Mouse (Mus musculus) thymus, adult 2 months (tissue): ENCODE measurements around the gene Ano1. TPM values are rescaled to one million over a fixed set of nuclear protein-coding genes. Genes with fewer than 3 reads are reported as not detected.

Experiments used
- DNase-seq: peaks from one replicate; pipeline ENCODE4 v3.0.0; 2021
- H3K27ac ChIP-seq: fragments of 200-500 bp; 2 replicates; pipeline ENCODE4 v1.5.1; 2012; ENCODE audit warnings: low read length, control low read depth; ENCODE audit not compliant: control insufficient read depth, insufficient read depth
- H3K27me3 ChIP-seq: fragments of 200-500 bp; 2 replicates; pipeline ENCODE4 v1.6.1; 2012; ENCODE audit warnings: mild to moderate bottlenecking, low read length, moderate library complexity, mixed read lengths; ENCODE audit not compliant: control insufficient read depth, insufficient read depth
- H3K36me3 ChIP-seq: fragments of 200-500 bp; 2 replicates; pipeline ENCODE4 v1.6.1; 2012; ENCODE audit warnings: mild to moderate bottlenecking, low read length, moderate library complexity; ENCODE audit not compliant: control insufficient read depth, insufficient read depth
- H3K4me1 ChIP-seq: fragments of 200-500 bp; replicated peaks from 2 replicates; pipeline ENCODE4 v1.6.1; 2012; ENCODE audit warnings: low read length; ENCODE audit not compliant: control insufficient read depth, insufficient read depth
- H3K4me3 ChIP-seq: fragments of 200-500 bp; 2 replicates; pipeline ENCODE4 v1.5.1; 2012; ENCODE audit warnings: mild to moderate bottlenecking, low read length, control low read depth, moderate library complexity; ENCODE audit not compliant: control insufficient read depth, insufficient read depth
- CTCF ChIP-seq: fragments of 200-500 bp; IDR thresholded peaks from 2 replicates; pipeline ENCODE4 v1.5.1; 2012; ENCODE audit warnings: mild to moderate bottlenecking, control low read depth, low read length, moderate library complexity, borderline replicate concordance; ENCODE audit not compliant: control insufficient read depth, poor library complexity, insufficient read depth; ENCODE audit errors: extremely low read depth
- POLR2A ChIP-seq: fragments of 200-500 bp; IDR thresholded peaks from 2 replicates; pipeline ENCODE4 v1.6.1; 2012; ENCODE audit warnings: mild to moderate bottlenecking, low read length, control low read depth, moderate library complexity; ENCODE audit not compliant: control insufficient read depth, poor library complexity, insufficient read depth; ENCODE audit errors: extremely low read depth
- WGBS: fragments of 180-500 bp; shearing (Covaris S2); methylation state at CpG from one replicate; pipeline ENCODE4 v1.1.7; 2018; 5-methylcytosine and 5-hydroxymethylcytosine counted together
- polyA plus RNA-seq: library from polyadenylated mRNA; depleted of rRNA; stranded (reverse); fragments of >200 nt; gene quantifications from 2 replicates; pipeline ENCODE4 v1.2.3, GENCODE M21; 2012

Ano1 gene
- polyA plus RNA-seq, 1 experiment: 3.7 TPM

- Histone ChIP-seq H3K36me3 (no peaks in the 10 kb centered on the region), H3K4me3 (no peak overlapping the region), H3K27ac (no peak overlapping the region), H3K4me1 (no peaks in the 10 kb centered on the region), H3K27me3 (no peaks in the 10 kb centered on the region)
- 94% methylated on average over 9 of the region's 9 CpGs for WGBS
- no peak for DNase-seq
- TF ChIP-seq CTCF (no peak), POLR2A (no peak)
Observed at GRCm38 (mm10) chr7:144656261-144656967, 95.4 kb downstream of the Ano1 start.

- H3K4me1 ChIP-seq: no peaks in the 10 kb centered on the region
- H3K36me3 ChIP-seq: no peaks in the 10 kb centered on the region
- no peak overlapping the region for H3K27ac ChIP-seq
- no peak for DNase-seq
- no peaks in the 10 kb centered on the region for H3K27me3 ChIP-seq
- 72% methylated on average over 10 of the region's 10 CpGs for WGBS
- no peak overlapping the region for H3K4me3 ChIP-seq
- TF ChIP-seq POLR2A (no peak), CTCF (no peak)
Observed at GRCm38 (mm10) chr7:144653681-144654425, 97.9 kb downstream of the Ano1 start.

DNA sequence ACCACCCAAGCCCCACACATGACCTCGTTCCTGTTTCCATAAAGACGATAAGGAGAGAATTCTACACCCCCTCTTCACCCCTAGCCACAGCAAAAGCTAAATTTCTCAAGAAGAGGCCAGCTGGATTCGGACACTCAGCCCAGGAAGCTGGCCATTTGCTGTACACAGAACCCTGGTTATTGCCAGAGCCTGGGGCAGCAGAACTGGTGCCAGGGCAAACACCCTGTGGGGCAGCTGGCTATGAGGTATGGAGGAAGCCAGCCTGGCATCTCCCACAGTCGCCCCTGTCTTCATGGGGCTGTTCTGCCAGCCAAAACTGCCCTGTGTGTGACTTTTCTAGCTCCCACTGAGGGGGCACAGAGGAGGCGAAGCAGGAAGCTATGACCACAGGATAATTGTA, 104.2 kb downstream of the Ano1 start:
- Histone ChIP-seq H3K4me1 (no peaks in the 10 kb centered on the region), H3K27ac (no peak overlapping the region), H3K36me3 (no peaks in the 10 kb centered on the region), H3K27me3 (no peaks in the 10 kb centered on the region), H3K4me3 (no peak overlapping the region)
- WGBS: 49% methylated on average over 5 of the region's 5 CpGs
- DNase-seq: no peak
- TF ChIP-seq POLR2A (no peak), CTCF (no peak)

GRCm38 (mm10) chr7:144640817-144641216, 111.0 kb downstream of the Ano1 start:
- Histone ChIP-seq H3K27me3 (no peaks in the 10 kb centered on the region), H3K36me3 (no peaks in the 10 kb centered on the region), H3K27ac (no peak overlapping the region), H3K4me3 (no peak overlapping the region), H3K4me1 (no peaks in the 10 kb centered on the region)
- 94% methylated on average over 1 of the region's 1 CpGs for WGBS
- no peak for DNase-seq
- no peak for TF ChIP-seq POLR2A
- no peak for TF ChIP-seq CTCF

DNA sequence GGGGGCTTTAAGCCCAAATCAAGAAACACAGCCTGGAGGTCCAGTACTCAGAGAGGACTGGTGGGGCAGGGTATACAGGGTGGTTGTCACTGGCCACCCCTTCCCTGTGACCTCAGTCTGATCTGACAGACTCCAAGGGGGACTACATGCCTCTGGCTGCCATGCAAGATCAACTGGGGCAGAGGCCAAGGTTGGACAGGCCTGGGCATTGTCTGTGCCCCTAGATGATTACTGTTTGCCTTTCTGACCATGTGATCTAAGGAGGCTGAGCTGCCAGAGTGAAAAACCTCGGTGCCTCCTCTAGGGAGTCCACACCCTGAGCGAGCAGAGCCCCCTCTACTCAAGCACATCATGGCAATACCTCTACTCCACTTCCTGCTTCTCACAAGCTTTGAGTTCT, 115.8 kb downstream of the Ano1 start:
- no peak for DNase-seq
- Histone ChIP-seq H3K4me3 (no peak overlapping the region), H3K27me3 (no peaks in the 10 kb centered on the region), H3K36me3 (no peaks in the 10 kb centered on the region), H3K27ac (no peak overlapping the region), H3K4me1 (no peaks in the 10 kb centered on the region)
- 43% methylated on average over 2 of the region's 2 CpGs for WGBS
- TF ChIP-seq CTCF: no peak
- TF ChIP-seq POLR2A: no peak

GRCm38 (mm10) chr7:144634875-144635274, 116.9 kb downstream of the Ano1 start:
- H3K27me3 ChIP-seq: no peaks in the 10 kb centered on the region
- H3K4me1 ChIP-seq: no peaks in the 10 kb centered on the region
- H3K27ac ChIP-seq: no peak overlapping the region
- 95% methylated on average over 6 of the region's 6 CpGs for WGBS
- H3K36me3 ChIP-seq: no peaks in the 10 kb centered on the region
- TF ChIP-seq POLR2A (no peak), CTCF (no peak)
- no peak for DNase-seq
- no peak overlapping the region for H3K4me3 ChIP-seq
